Mouse (Mus musculus): ENCODE data around the gene Myadml2. TPM values are rescaled to one million over a fixed set of nuclear protein-coding genes. Genes with fewer than 3 reads are reported as not detected.
A peak's percentile ranks its signal among the peaks of the same experiment; 100 is the strongest.

Myadml2 gene
- total and polyA plus RNA-seq, 2 experiments from 2014 or later = 29.3 to 32.7 TPM

GRCm38 (mm10) chr11:120672687-120673593 is 25.0 kb upstream of the Myadml2 start, which contains the start of gene Aspscr1:
Gene Aspscr1, plus strand, starts transcription at chr11:120672973.
- Histone ChIP-seq H3K4me2 (ENCODE audit: low read depth, low read length) (peak within 1 kb of the TSS; percentile 75), H3K36me3 (replicated peaks; ENCODE audit: control insufficient read depth, insufficient read depth, low read length) (peaks cover 16% of the 10 kb centered on the region), H3K9me3 (replicated peaks; ENCODE audit: control insufficient read depth, low read length) (no peaks in the 10 kb centered on the region), H3K9ac (replicated peaks; ENCODE audit: low read depth, low read length) (peak within 1 kb of the TSS; percentile 72), H3K4me3 (ENCODE audit: low read depth, low read length) (peak within 1 kb of the TSS; percentile 92), H3K27ac (ENCODE audit: low read depth) (peak within 1 kb of the TSS; percentile 87), H3K4me1 (ENCODE audit: control insufficient read depth, insufficient read depth) (peaks cover 12% of the 10 kb centered on the region), H3K27me3 (ENCODE audit: control insufficient read depth, insufficient read depth, low read length) (no peaks in the 10 kb centered on the region)
- peak; percentile 97 for ATAC-seq (ENCODE audit: insufficient read depth, low read depth)
- DNase-seq (ENCODE audit: low spot score) = peak; percentile 94
- WGBS = under 1% methylated on average over 73 of the region's 83 CpGs
- TF ChIP-seq CTCF (IDR thresholded peaks at IDR 0.05; ENCODE audit: low read depth) = no peak
- no peak for TF ChIP-seq EP300 (IDR thresholded peaks at IDR 0.05; ENCODE audit: low read depth)

- Histone ChIP-seq H3K4me1 (ENCODE audit: control insufficient read depth, insufficient read depth) (no peaks in the 10 kb centered on the region; the same call in 1 of the 2 replicates), H3K9ac (replicated peaks; ENCODE audit: low read depth, low read length) (no peak overlapping the region), H3K27me3 (ENCODE audit: control insufficient read depth, insufficient read depth, low read length) (peaks cover 31% of the 10 kb centered on the region), H3K4me3 (ENCODE audit: low read depth, low read length) (no peak overlapping the region), H3K36me3 (replicated peaks; ENCODE audit: control insufficient read depth, insufficient read depth, low read length) (no peaks in the 10 kb centered on the region), H3K27ac (ENCODE audit: low read depth) (no peak overlapping the region), H3K4me2 (ENCODE audit: low read depth, low read length) (no peak overlapping the region), H3K9me3 (replicated peaks; ENCODE audit: control insufficient read depth, low read length) (no peaks in the 10 kb centered on the region)
- TF ChIP-seq EP300 (IDR thresholded peaks at IDR 0.05; ENCODE audit: low read depth) = no peak
- no peak for TF ChIP-seq CTCF (IDR thresholded peaks at IDR 0.05; ENCODE audit: low read depth)
- 13% methylated on average over 3 of the region's 3 CpGs for WGBS
- DNase-seq (ENCODE audit: low spot score) = no peak
- no peak for ATAC-seq (ENCODE audit: insufficient read depth, low read depth)
Observed at GRCm38 (mm10) chr11:120666617-120667016, 18.7 kb upstream of the Myadml2 start.

GRCm38 (mm10) chr11:120665406-120665805 is 17.4 kb upstream of the Myadml2 start:
- TF ChIP-seq CTCF (IDR thresholded peaks at IDR 0.05; ENCODE audit: low read depth) = no peak
- no peak for TF ChIP-seq EP300 (IDR thresholded peaks at IDR 0.05; ENCODE audit: low read depth)
- WGBS = 53% methylated on average over 3 of the region's 3 CpGs
- no peaks in the 10 kb centered on the region for H3K9me3 ChIP-seq (replicated peaks; ENCODE audit: control insufficient read depth, low read length)
- DNase-seq (ENCODE audit: low spot score) = no peak
- H3K27me3 ChIP-seq (ENCODE audit: control insufficient read depth, insufficient read depth, low read length) = peaks cover 43% of the 10 kb centered on the region
- peaks cover 8% of the 10 kb centered on the region for H3K4me1 ChIP-seq (ENCODE audit: control insufficient read depth, insufficient read depth)
- H3K27ac ChIP-seq (ENCODE audit: low read depth) = no peak overlapping the region
- H3K36me3 ChIP-seq (replicated peaks; ENCODE audit: control insufficient read depth, insufficient read depth, low read length) = no peaks in the 10 kb centered on the region
- H3K9ac ChIP-seq (replicated peaks; ENCODE audit: low read depth, low read length) = no peak overlapping the region
- H3K4me3 ChIP-seq (ENCODE audit: low read depth, low read length) = no peak overlapping the region
- ATAC-seq (ENCODE audit: insufficient read depth, low read depth) = peak; percentile 47
- H3K4me2 ChIP-seq (ENCODE audit: low read depth, low read length) = no peak overlapping the region

GRCm38 (mm10) chr11:120663714-120664113 is 15.8 kb upstream of the Myadml2 start:
- Histone ChIP-seq H3K27me3 (ENCODE audit: control insufficient read depth, insufficient read depth, low read length) (peaks cover 60% of the 10 kb centered on the region), H3K9ac (replicated peaks; ENCODE audit: low read depth, low read length) (no peak overlapping the region), H3K27ac (ENCODE audit: low read depth) (no peak overlapping the region), H3K4me1 (ENCODE audit: control insufficient read depth, insufficient read depth) (peaks cover 12% of the 10 kb centered on the region), H3K4me2 (ENCODE audit: low read depth, low read length) (no peak overlapping the region), H3K36me3 (replicated peaks; ENCODE audit: control insufficient read depth, insufficient read depth, low read length) (no peaks in the 10 kb centered on the region), H3K9me3 (replicated peaks; ENCODE audit: control insufficient read depth, low read length) (no peaks in the 10 kb centered on the region), H3K4me3 (ENCODE audit: low read depth, low read length) (no peak overlapping the region)
- TF ChIP-seq CTCF (IDR thresholded peaks at IDR 0.05; ENCODE audit: low read depth) (no peak), EP300 (IDR thresholded peaks at IDR 0.05; ENCODE audit: low read depth) (no peak)
- DNase-seq (ENCODE audit: low spot score) = no peak
- WGBS = 88% methylated on average over 5 of the region's 5 CpGs
- no peak for ATAC-seq (ENCODE audit: insufficient read depth, low read depth)

GRCm38 (mm10) chr11:120662759-120663158 is 14.8 kb upstream of the Myadml2 start:
- H3K9me3 ChIP-seq (replicated peaks; ENCODE audit: control insufficient read depth, low read length) = no peaks in the 10 kb centered on the region
- ATAC-seq (ENCODE audit: insufficient read depth, low read depth) = no peak
- no peak for DNase-seq (ENCODE audit: low spot score)
- peaks cover 70% of the 10 kb centered on the region for H3K27me3 ChIP-seq (ENCODE audit: control insufficient read depth, insufficient read depth, low read length)
- H3K4me2 ChIP-seq (ENCODE audit: low read depth, low read length) = no peak overlapping the region
- no peak overlapping the region for H3K27ac ChIP-seq (ENCODE audit: low read depth)
- H3K9ac ChIP-seq (replicated peaks; ENCODE audit: low read depth, low read length) = no peak overlapping the region
- H3K36me3 ChIP-seq (replicated peaks; ENCODE audit: control insufficient read depth, insufficient read depth, low read length) = no peaks in the 10 kb centered on the region
- H3K4me1 ChIP-seq (ENCODE audit: control insufficient read depth, insufficient read depth) = peaks cover 12% of the 10 kb centered on the region
- whole genome bisulfite sequencing = 51% methylated on average over 6 of the region's 6 CpGs
- TF ChIP-seq CTCF (IDR thresholded peaks at IDR 0.05; ENCODE audit: low read depth) (no peak), EP300 (IDR thresholded peaks at IDR 0.05; ENCODE audit: low read depth) (no peak)
- H3K4me3 ChIP-seq (ENCODE audit: low read depth, low read length) = no peak overlapping the region

Measured in heart, postnatal 0 days (tissue).